Mouse (Mus musculus) lung, adult 2 months (tissue): ENCODE results near the gene Tec.

Experiments used
- CTCF ChIP-seq: fragments of 200-500 bp; IDR thresholded peaks from 2 replicates; pipeline ENCODE4 v1.5.1; 2011; ENCODE audit warnings: mild to moderate bottlenecking, low read length, control low read depth; ENCODE audit not compliant: insufficient read depth
- POLR2A ChIP-seq: fragments of 200-500 bp; IDR thresholded peaks from 2 replicates; pipeline ENCODE4 v1.6.1; 2011; ENCODE audit warnings: low read depth, mild to moderate bottlenecking, control low read depth, low read length, borderline replicate concordance; ENCODE audit errors: extremely low read depth

DNA sequence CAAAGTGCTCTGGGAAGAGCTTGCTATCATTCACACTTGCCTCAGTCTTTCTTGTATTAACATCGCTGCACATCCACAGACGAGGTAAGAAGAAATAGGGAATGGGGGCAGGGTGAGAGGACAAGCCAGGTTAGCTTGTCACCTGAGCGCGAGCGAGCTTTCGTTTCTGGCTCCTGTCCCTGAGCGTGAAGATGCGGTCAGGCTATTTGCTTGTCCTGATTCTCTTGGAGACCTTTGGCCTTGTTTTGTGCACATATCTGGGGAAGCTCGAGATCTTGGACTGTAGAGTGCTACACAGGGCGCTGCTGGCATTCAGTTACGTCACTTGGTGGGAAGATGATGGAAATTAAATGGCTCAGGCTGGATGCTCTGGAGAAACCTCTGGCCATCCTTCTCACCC, 27.0 kb upstream of the Tec start:
- no peak for TF ChIP-seq CTCF
- TF ChIP-seq POLR2A, result no peak
